Comparison of ENCODE assay signal across 9 mouse cellular contexts in the genomic region with DNA sequence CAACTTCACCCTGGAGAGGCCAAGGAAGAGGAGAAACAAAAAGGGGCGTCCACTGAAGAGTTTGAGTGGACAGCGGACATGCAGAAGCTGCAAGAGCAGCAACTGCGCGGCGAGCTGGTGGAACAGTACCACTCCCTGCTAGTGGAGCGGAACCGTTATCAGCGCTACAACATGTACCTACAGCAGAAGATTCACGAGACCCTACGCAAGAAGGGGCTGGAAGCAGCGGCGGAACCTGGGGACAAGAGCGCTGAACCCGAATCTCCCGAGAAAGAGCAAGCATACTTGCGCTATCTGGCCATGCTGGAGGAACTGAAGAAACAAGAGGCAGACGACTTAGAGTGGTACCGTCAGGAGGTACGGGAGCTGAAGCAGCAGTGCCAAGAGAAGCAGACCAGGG. TPM values are rescaled to one million over a fixed set of nuclear protein-coding genes. Genes with fewer than 3 reads are reported as not detected.
DNase-seq lines count a peak whose midpoint lies in the region; ATAC-seq and TF ChIP-seq lines count a peak whose summit lies in the region.
"Had no signal": no experiment of that assay in that cellular context is flagged by ENCODE, and none has a peak within 500 bp of the region (broad histone marks: within the 10 kb centered on the region; RNA-seq: fewer than 3 reads in every experiment).

No protein-coding gene starts in this region.

- no peak for ATAC-seq in embryonic facial prominence, embryonic 11.5 days (replicated peaks; ENCODE audit: insufficient number of reproducible peaks, low FRiP score, low TSS enrichment, low read depth)
- no peak for ATAC-seq in neural tube, embryonic 14.5 days (ENCODE audit: low read depth)
- ATAC-seq in megakaryocyte progenitor cell, adult 5-6 weeks (replicated peaks; ENCODE audit: poor library complexity): no peak

- H3K4me3 ChIP-seq in layer of hippocampus, adult 2 months: peak overlapping the region; percentile 74
- H3K4me3 ChIP-seq in embryonic facial prominence, embryonic 11.5 days (ENCODE audit: low read depth, low read length): no peak overlapping the region
- H3K4me3 ChIP-seq in limb, embryonic 10.5 days: peak overlapping the region; percentile 90
- H3K4me3 ChIP-seq in neural tube, embryonic 14.5 days (ENCODE audit: low read depth, low read length): peak overlapping the region; percentile 89

- H3K9ac ChIP-seq in embryonic facial prominence, embryonic 11.5 days (replicated peaks; ENCODE audit: low read length): no peak overlapping the region
- peak overlapping the region; percentile 52; the same call in 1 of the 2 replicates for H3K9ac ChIP-seq in neural tube, embryonic 14.5 days (replicated peaks; ENCODE audit: low read depth, low read length)

- H3K36me3 ChIP-seq in embryonic facial prominence, embryonic 11.5 days (replicated peaks; ENCODE audit: control insufficient read depth, insufficient read depth, low read depth, low read length): no peaks in the 10 kb centered on the region; the same call in 1 of the 2 replicates
- H3K36me3 ChIP-seq in limb, embryonic 10.5 days: peaks cover 4% of the 10 kb centered on the region
- H3K36me3 ChIP-seq in neural tube, embryonic 14.5 days (ENCODE audit: control insufficient read depth, insufficient read depth, low read length): no peaks in the 10 kb centered on the region

- no peaks in the 10 kb centered on the region; the same call in none of the 2 replicates for H3K4me1 ChIP-seq in embryonic facial prominence, embryonic 11.5 days (ENCODE audit: control insufficient read depth, insufficient read depth, low read length)
- H3K4me1 ChIP-seq in limb, embryonic 10.5 days: peaks cover 33% of the 10 kb centered on the region
- H3K4me1 ChIP-seq in neural tube, embryonic 14.5 days (ENCODE audit: control insufficient read depth, insufficient read depth, low read length): peaks cover 27% of the 10 kb centered on the region

- peak overlapping the region; percentile 84 for H3K4me2 ChIP-seq in embryonic facial prominence, embryonic 11.5 days (ENCODE audit: low read depth, low read length)
- peak overlapping the region; percentile 91 for H3K4me2 ChIP-seq in neural tube, embryonic 14.5 days (ENCODE audit: low read depth, low read length)

- TF ChIP-seq CTCF in layer of hippocampus, adult 2 months (conservative IDR thresholded peaks at IDR 0.05): no peak

- H3K27ac ChIP-seq in layer of hippocampus, adult 2 months: no peak overlapping the region
- H3K27ac ChIP-seq in embryonic facial prominence, embryonic 11.5 days (replicated peaks; ENCODE audit: low read depth, low read length): no peak overlapping the region
- H3K27ac ChIP-seq in limb, embryonic 10.5 days: no peak overlapping the region
- no peak overlapping the region for H3K27ac ChIP-seq in neural tube, embryonic 14.5 days (ENCODE audit: low read depth, low read length)

- H3K27me3 ChIP-seq in embryonic facial prominence, embryonic 11.5 days (ENCODE audit: control insufficient read depth, insufficient read depth, low read length): peaks cover 3% of the 10 kb centered on the region; the same call in 1 of the 2 replicates
- peaks cover 26% of the 10 kb centered on the region for H3K27me3 ChIP-seq in limb, embryonic 10.5 days (ENCODE audit: low read depth, poor library complexity, severe bottlenecking)
- no peaks in the 10 kb centered on the region for H3K27me3 ChIP-seq in neural tube, embryonic 14.5 days (ENCODE audit: control insufficient read depth, insufficient read depth, low read length)

- DNase-seq in layer of hippocampus, adult 2 months (ENCODE audit: low spot score in 2 of 2): no peak
- DNase-seq in layer of hippocampus, postnatal 10 days (ENCODE audit: low spot score in 2 of 2): no peak
- DNase-seq in embryonic facial prominence, embryonic 11.5 days (ENCODE audit: low spot score): no peak
- peak; percentile 38 for DNase-seq in limb, embryonic 10.5 days (ENCODE audit: low spot score)
- DNase-seq in yolk sac, embryonic 10.5 days (ENCODE audit: low spot score): no peak
- no peak for DNase-seq in right cerebral cortex, adult 18-20 months
- DNase-seq: adrenal gland, postnatal 14 days had no signal

- H3K9me3 ChIP-seq in embryonic facial prominence, embryonic 11.5 days (replicated peaks; ENCODE audit: control insufficient read depth, low read length): no peaks in the 10 kb centered on the region
- H3K9me3 ChIP-seq in limb, embryonic 10.5 days (replicated peaks): no peaks in the 10 kb centered on the region
- no peaks in the 10 kb centered on the region for H3K9me3 ChIP-seq in neural tube, embryonic 14.5 days (ENCODE audit: control insufficient read depth, low read length)

- 39% methylated on average over 19 of the region's 19 CpGs for whole genome bisulfite sequencing in embryonic facial prominence, embryonic 11.5 days
- 37% methylated on average over 19 of the region's 19 CpGs for WGBS in limb, embryonic 10.5 days
- 41% methylated on average over 19 of the region's 19 CpGs for WGBS in neural tube, embryonic 14.5 days

RNA-seq across cellular contexts. Expression of a gene that starts 0.9 kb away (rescaled TPM):
- 1 to 10 TPM in 1 of 2 experiments, under 1 TPM in 1; 0.91 to 1.3 TPM for total RNA-seq in layer of hippocampus, adult 2 months (2021)
- total RNA-seq in layer of hippocampus, postnatal 10 days (2021): 1 to 10 TPM; 2.1 to 2.3 TPM
- polyA plus RNA-seq in embryonic facial prominence, embryonic 11.5 days (2014; fragmentation: Nextera tagmentation; extraction: Ambion mirVana): 0.74 and 1.1 TPM in 2 replicates
- 0.75 and 0.88 TPM in 2 replicates for polyA plus RNA-seq in limb, embryonic 10.5 days (2016; fragmentation: Nextera tagmentation; extraction: Ambion mirVana)
- polyA plus RNA-seq in neural tube, embryonic 14.5 days (2014; fragmentation: Nextera tagmentation; extraction: Ambion mirVana): 2.7 and 2.8 TPM in 2 replicates
- total RNA-seq in megakaryocyte progenitor cell, adult 5-6 weeks (2015): 0.02 and 0.05 TPM in 2 replicates
- total RNA-seq in megakaryocyte progenitor cell, adult 5-6 weeks (2017): 0.25 TPM in 1 of 2 replicates, not detected in the other

RNA-seq across cellular contexts. Expression of a gene that starts 1.2 kb away (rescaled TPM):
- total RNA-seq in layer of hippocampus, adult 2 months (2021): 10 to 100 TPM; 36.9 to 37.2 TPM
- 10 to 100 TPM; 33.6 to 35.1 TPM for total RNA-seq in layer of hippocampus, postnatal 10 days (2021)
- 3.1 and 3.5 TPM in 2 replicates for polyA plus RNA-seq in embryonic facial prominence, embryonic 11.5 days (2014; fragmentation: Nextera tagmentation; extraction: Ambion mirVana)
- 1.4 and 1.6 TPM in 2 replicates for polyA plus RNA-seq in limb, embryonic 10.5 days (2016; fragmentation: Nextera tagmentation; extraction: Ambion mirVana)
- 5.3 and 5.4 TPM in 2 replicates for polyA plus RNA-seq in neural tube, embryonic 14.5 days (2014; fragmentation: Nextera tagmentation; extraction: Ambion mirVana)
- 10.8 and 12.2 TPM in 2 replicates for total RNA-seq in megakaryocyte progenitor cell, adult 5-6 weeks (2015)
- total RNA-seq in megakaryocyte progenitor cell, adult 5-6 weeks (2017): 20.6 and 21.5 TPM in 2 replicates

RNA-seq across cellular contexts. Expression of a gene that starts 20.5 kb away (rescaled TPM):
- total RNA-seq in layer of hippocampus, adult 2 months (2021): 10 to 100 TPM; 24.0 to 24.5 TPM
- total RNA-seq in layer of hippocampus, postnatal 10 days (2021): 10 to 100 TPM; 21.7 to 22.4 TPM
- polyA plus RNA-seq in embryonic facial prominence, embryonic 11.5 days (2014; fragmentation: Nextera tagmentation; extraction: Ambion mirVana): 61.3 and 61.4 TPM in 2 replicates
- polyA plus RNA-seq in limb, embryonic 10.5 days (2016; fragmentation: Nextera tagmentation; extraction: Ambion mirVana): 60.8 and 67.6 TPM in 2 replicates
- polyA plus RNA-seq in neural tube, embryonic 14.5 days (2014; fragmentation: Nextera tagmentation; extraction: Ambion mirVana): 42.2 and 46.8 TPM in 2 replicates
- 41.3 and 43.7 TPM in 2 replicates for total RNA-seq in megakaryocyte progenitor cell, adult 5-6 weeks (2015)
- total RNA-seq in megakaryocyte progenitor cell, adult 5-6 weeks (2017): 34.4 and 35.2 TPM in 2 replicates
